Mouse (Mus musculus): ENCODE data around the gene Btbd3. TPM values are rescaled to one million over a fixed set of nuclear protein-coding genes. Genes with fewer than 3 reads are reported as not detected.

Btbd3 gene
- polyA plus RNA-seq, 1 experiment from 2014 or later: 8.1 TPM

GRCm38 (mm10) chr2:138476486-138476885, 220.1 kb downstream of the Btbd3 start:
- no peak overlapping the region for H3K27ac ChIP-seq (ENCODE audit: poor library complexity, severe bottlenecking)
- 58% methylated on average over 3 of the region's 3 CpGs for WGBS

GRCm38 (mm10) chr2:138477278-138477677, 220.9 kb downstream of the Btbd3 start:
- no peak for ATAC-seq (ENCODE audit: insufficient number of reproducible peaks, low FRiP score)
- Histone ChIP-seq H3K4me2 (no peak overlapping the region), H3K9ac (no peak overlapping the region), H3K27ac (ENCODE audit: poor library complexity, severe bottlenecking) (no peak overlapping the region), H3K4me1 (replicated peaks) (no peaks in the 10 kb centered on the region), H3K27me3 (replicated peaks) (no peaks in the 10 kb centered on the region), H3K36me3 (no peaks in the 10 kb centered on the region), H3K4me3 (no peak overlapping the region), H3K9me3 (replicated peaks) (no peaks in the 10 kb centered on the region)
- 85% methylated on average over 5 of the region's 5 CpGs for WGBS

More at GRCm38 (mm10) chr2:138476486-138476885, 220.1 kb downstream of the Btbd3 start:
- no peaks in the 10 kb centered on the region for H3K27me3 ChIP-seq (replicated peaks)
- no peaks in the 10 kb centered on the region for H3K4me1 ChIP-seq (replicated peaks)
- no peaks in the 10 kb centered on the region for H3K36me3 ChIP-seq
- no peak for ATAC-seq (ENCODE audit: insufficient number of reproducible peaks, low FRiP score)
- H3K9ac ChIP-seq: no peak overlapping the region
- no peak overlapping the region for H3K4me3 ChIP-seq
- H3K9me3 ChIP-seq (replicated peaks): no peaks in the 10 kb centered on the region
- H3K4me2 ChIP-seq: no peak overlapping the region

GRCm38 (mm10) chr2:138482541-138482940, 226.2 kb downstream of the Btbd3 start:
- H3K4me1 ChIP-seq (replicated peaks): no peaks in the 10 kb centered on the region
- no peak overlapping the region for H3K9ac ChIP-seq
- WGBS: 68% methylated on average over 3 of the region's 3 CpGs
- no peaks in the 10 kb centered on the region for H3K27me3 ChIP-seq (replicated peaks)
- H3K27ac ChIP-seq (ENCODE audit: poor library complexity, severe bottlenecking): no peak overlapping the region
- no peak overlapping the region for H3K4me2 ChIP-seq
- ATAC-seq (ENCODE audit: insufficient number of reproducible peaks, low FRiP score): no peak
- H3K36me3 ChIP-seq: no peaks in the 10 kb centered on the region
- no peaks in the 10 kb centered on the region for H3K9me3 ChIP-seq (replicated peaks)
- H3K4me3 ChIP-seq: no peak overlapping the region

DNA sequence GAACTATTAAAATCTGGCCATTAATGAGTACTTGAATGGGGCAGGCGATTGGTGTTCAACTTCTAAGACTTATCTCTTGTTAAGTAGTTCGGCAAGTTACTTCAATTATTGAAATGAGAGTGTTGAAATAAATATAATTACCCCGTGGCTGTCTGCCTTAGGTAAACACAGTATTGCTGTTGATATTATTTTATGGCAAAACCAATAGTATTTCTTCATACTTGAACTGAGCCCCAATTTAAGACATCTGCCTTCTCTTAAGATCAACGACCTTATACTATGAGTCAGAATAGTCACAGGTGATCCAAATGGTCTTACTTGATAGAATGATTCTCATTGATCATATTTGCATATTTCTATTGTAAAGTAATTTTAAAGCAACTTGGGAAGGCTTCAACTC, 228.5 kb downstream of the Btbd3 start:
- 77% methylated on average over 4 of the region's 4 CpGs for WGBS
- Histone ChIP-seq H3K36me3 (no peaks in the 10 kb centered on the region), H3K4me1 (replicated peaks) (no peaks in the 10 kb centered on the region), H3K27me3 (replicated peaks) (no peaks in the 10 kb centered on the region), H3K4me3 (no peak overlapping the region), H3K4me2 (no peak overlapping the region), H3K9ac (no peak overlapping the region), H3K9me3 (replicated peaks) (no peaks in the 10 kb centered on the region), H3K27ac (ENCODE audit: poor library complexity, severe bottlenecking) (no peak overlapping the region)
- ATAC-seq (ENCODE audit: insufficient number of reproducible peaks, low FRiP score): no peak

DNA sequence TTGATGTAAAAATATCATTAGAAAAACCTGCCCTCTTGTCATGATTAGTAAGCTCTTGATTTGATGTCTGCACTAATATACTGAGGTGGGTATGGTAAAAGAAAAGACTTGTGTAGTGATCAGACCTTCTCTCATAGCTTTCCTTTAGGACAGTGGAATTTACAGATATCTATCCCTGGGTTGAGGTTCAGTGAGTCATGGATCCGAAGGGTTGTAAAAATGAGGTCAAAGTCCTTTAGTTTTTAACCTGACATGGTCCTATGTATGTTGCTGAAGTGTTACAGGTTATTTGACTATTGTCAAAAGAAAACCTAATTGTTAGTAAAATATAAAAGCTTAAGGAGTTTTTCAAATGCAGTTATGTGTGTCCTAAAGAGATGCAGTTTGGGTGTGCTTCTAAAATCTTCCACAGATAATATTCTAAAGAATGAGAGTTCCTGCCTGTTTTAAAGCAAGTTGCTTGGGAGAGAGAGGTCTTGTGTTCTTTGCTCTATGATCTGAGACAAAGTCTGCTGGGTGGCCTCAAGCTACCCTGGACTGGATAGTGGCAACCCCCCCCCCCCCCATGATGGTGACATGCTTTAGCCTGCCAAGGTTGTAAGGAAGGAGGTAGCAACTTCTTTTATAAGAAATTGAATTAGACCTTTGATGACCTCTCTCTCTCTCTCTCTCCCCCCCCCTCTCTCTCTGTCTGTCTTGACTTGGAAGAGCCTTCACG, 234.5 kb downstream of the Btbd3 start:
- H3K4me2 ChIP-seq: no peak overlapping the region
- no peaks in the 10 kb centered on the region for H3K4me1 ChIP-seq (replicated peaks)
- no peak overlapping the region for H3K9ac ChIP-seq
- no peak overlapping the region for H3K27ac ChIP-seq (ENCODE audit: poor library complexity, severe bottlenecking)
- no peaks in the 10 kb centered on the region for H3K36me3 ChIP-seq
- 62% methylated on average over 2 of the region's 2 CpGs for WGBS
- no peak overlapping the region for H3K4me3 ChIP-seq
- no peaks in the 10 kb centered on the region for H3K27me3 ChIP-seq (replicated peaks)
- no peak for ATAC-seq (ENCODE audit: insufficient number of reproducible peaks, low FRiP score)
- no peaks in the 10 kb centered on the region for H3K9me3 ChIP-seq (replicated peaks)

DNA sequence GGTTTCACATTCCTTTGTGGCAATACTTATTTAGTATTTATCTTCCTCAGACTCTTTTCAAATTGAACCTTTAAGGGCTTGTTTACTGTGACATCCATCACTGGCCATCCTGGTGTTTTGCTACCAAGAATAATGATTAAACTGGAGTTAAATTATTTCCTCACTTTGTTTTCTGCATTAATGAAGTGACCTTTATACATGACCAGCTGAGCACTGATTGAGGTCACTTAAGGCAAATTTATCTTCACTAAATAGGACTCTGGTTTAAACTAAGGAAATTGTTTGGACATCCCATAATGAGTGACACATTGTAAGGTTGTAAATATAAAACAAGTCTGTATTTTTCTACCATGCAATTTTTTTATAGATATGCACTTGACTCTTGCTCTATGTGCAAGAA, 235.8 kb downstream of the Btbd3 start:
- no peaks in the 10 kb centered on the region for H3K4me1 ChIP-seq (replicated peaks)
- no peak overlapping the region for H3K4me3 ChIP-seq
- H3K27ac ChIP-seq (ENCODE audit: poor library complexity, severe bottlenecking): no peak overlapping the region
- no peaks in the 10 kb centered on the region for H3K9me3 ChIP-seq (replicated peaks)
- no peak overlapping the region for H3K4me2 ChIP-seq
- no peaks in the 10 kb centered on the region for H3K36me3 ChIP-seq
- ATAC-seq (ENCODE audit: insufficient number of reproducible peaks, low FRiP score): no peak
- no peak overlapping the region for H3K9ac ChIP-seq
- H3K27me3 ChIP-seq (replicated peaks): no peaks in the 10 kb centered on the region

- H3K4me3 ChIP-seq: no peak overlapping the region
- H3K9me3 ChIP-seq (replicated peaks): no peaks in the 10 kb centered on the region
- 78% methylated on average over 12 of the region's 12 CpGs for WGBS
- ATAC-seq (ENCODE audit: insufficient number of reproducible peaks, low FRiP score): no peak
- no peak overlapping the region for H3K27ac ChIP-seq (ENCODE audit: poor library complexity, severe bottlenecking)
- H3K27me3 ChIP-seq (replicated peaks): no peaks in the 10 kb centered on the region
- H3K4me1 ChIP-seq (replicated peaks): no peaks in the 10 kb centered on the region
- no peak overlapping the region for H3K9ac ChIP-seq
- H3K4me2 ChIP-seq: no peak overlapping the region
- H3K36me3 ChIP-seq: no peaks in the 10 kb centered on the region
Observed at GRCm38 (mm10) chr2:138503866-138504380, 247.6 kb downstream of the Btbd3 start.

GRCm38 (mm10) chr2:138515531-138515930, 259.2 kb downstream of the Btbd3 start:
- Histone ChIP-seq H3K4me3 (no peak overlapping the region), H3K4me2 (no peak overlapping the region), H3K9me3 (replicated peaks) (no peaks in the 10 kb centered on the region), H3K36me3 (no peaks in the 10 kb centered on the region), H3K4me1 (replicated peaks) (no peaks in the 10 kb centered on the region), H3K9ac (no peak overlapping the region), H3K27me3 (replicated peaks) (no peaks in the 10 kb centered on the region), H3K27ac (ENCODE audit: poor library complexity, severe bottlenecking) (no peak overlapping the region)
- ATAC-seq (ENCODE audit: insufficient number of reproducible peaks, low FRiP score): no peak
- WGBS: 60% methylated on average over 4 of the region's 4 CpGs

DNA sequence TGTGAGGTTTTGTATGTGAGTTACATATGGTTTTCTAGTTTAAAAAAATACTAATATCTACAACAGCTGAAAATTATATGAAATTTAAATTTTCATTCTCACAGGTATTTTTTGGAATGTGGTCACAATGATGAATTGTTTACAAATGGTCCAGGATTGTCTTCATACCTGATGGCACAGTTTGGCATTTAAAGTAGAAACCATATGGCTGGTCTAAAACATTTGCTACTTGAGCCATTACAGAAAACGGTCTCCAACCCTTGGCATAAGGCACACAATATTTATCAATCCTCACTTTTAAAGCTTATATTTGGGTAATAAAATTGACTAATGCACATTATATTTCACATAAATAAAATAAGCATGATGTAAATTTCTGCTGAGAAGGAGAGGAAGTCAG, 272.1 kb downstream of the Btbd3 start:
- Histone ChIP-seq H3K4me3 (no peak overlapping the region), H3K27me3 (replicated peaks) (no peaks in the 10 kb centered on the region), H3K9ac (no peak overlapping the region), H3K4me1 (replicated peaks) (no peaks in the 10 kb centered on the region), H3K36me3 (no peaks in the 10 kb centered on the region), H3K9me3 (replicated peaks) (no peaks in the 10 kb centered on the region), H3K27ac (ENCODE audit: poor library complexity, severe bottlenecking) (no peak overlapping the region), H3K4me2 (no peak overlapping the region)
- no peak for ATAC-seq (ENCODE audit: insufficient number of reproducible peaks, low FRiP score)
- 80% methylated on average over 1 of the region's 1 CpGs for WGBS

GRCm38 (mm10) chr2:138531160-138531967, 275.0 kb downstream of the Btbd3 start:
- H3K27ac ChIP-seq (ENCODE audit: poor library complexity, severe bottlenecking): no peak overlapping the region
- no peaks in the 10 kb centered on the region for H3K4me1 ChIP-seq (replicated peaks)
- H3K9me3 ChIP-seq (replicated peaks): no peaks in the 10 kb centered on the region
- no peak overlapping the region for H3K4me2 ChIP-seq
- H3K27me3 ChIP-seq (replicated peaks): no peaks in the 10 kb centered on the region
- H3K4me3 ChIP-seq: no peak overlapping the region
- no peak for ATAC-seq (ENCODE audit: insufficient number of reproducible peaks, low FRiP score)
- H3K36me3 ChIP-seq: no peaks in the 10 kb centered on the region
- 67% methylated on average over 5 of the region's 5 CpGs for WGBS
- H3K9ac ChIP-seq: no peak overlapping the region

GRCm38 (mm10) chr2:138531992-138532391, 275.6 kb downstream of the Btbd3 start:
- Histone ChIP-seq H3K27ac (ENCODE audit: poor library complexity, severe bottlenecking) (no peak overlapping the region), H3K4me1 (replicated peaks) (no peaks in the 10 kb centered on the region), H3K4me2 (no peak overlapping the region), H3K4me3 (no peak overlapping the region), H3K9me3 (replicated peaks) (no peaks in the 10 kb centered on the region), H3K9ac (no peak overlapping the region), H3K36me3 (no peaks in the 10 kb centered on the region), H3K27me3 (replicated peaks) (no peaks in the 10 kb centered on the region)
- ATAC-seq (ENCODE audit: insufficient number of reproducible peaks, low FRiP score): no peak
- 75% methylated on average over 4 of the region's 4 CpGs for WGBS
